Mouse (Mus musculus) testis, adult 2 months (tissue): ENCODE data around the gene Cntnap2.

ENCODE experiments used
- CTCF ChIP-seq: fragments of 200-500 bp; IDR thresholded peaks from 2 replicates; pipeline ENCODE4 v1.5.1; 2012; ENCODE audit warnings: low read depth, mild to moderate bottlenecking, inconsistent platforms, low read length, moderate library complexity; ENCODE audit not compliant: control insufficient read depth, insufficient read depth, insufficient replicate concordance
- POLR2A ChIP-seq: fragments of 200-500 bp; IDR thresholded peaks from 2 replicates; pipeline ENCODE4 v1.6.1; 2012; ENCODE audit warnings: low read depth, mild to moderate bottlenecking, inconsistent platforms, low read length, moderate library complexity; ENCODE audit not compliant: control insufficient read depth

- no peak for TF ChIP-seq CTCF
- TF ChIP-seq POLR2A, result no peak
Observed at GRCm38 (mm10) chr6:46612365-46612764, 1553.2 kb downstream of the Cntnap2 start.
